In the genomic region with DNA sequence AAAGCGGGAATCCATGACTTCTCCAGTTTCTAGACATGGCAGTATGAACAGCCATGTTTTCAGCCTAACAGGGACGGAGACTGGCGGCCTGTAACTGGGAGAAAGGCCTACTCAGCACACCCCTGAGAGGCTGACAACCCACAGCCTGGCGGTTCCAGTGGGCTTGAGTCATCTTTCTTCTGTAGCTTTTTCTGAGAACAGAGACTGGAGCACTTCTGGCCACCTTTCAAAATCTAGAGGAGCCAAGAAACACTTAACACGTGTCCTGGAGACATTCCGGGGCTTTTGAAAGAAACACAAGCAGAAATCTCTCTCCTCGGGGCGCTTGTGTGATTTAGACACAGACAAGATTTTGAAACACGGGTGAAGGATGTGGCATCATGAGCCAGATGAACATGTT, we compare ENCODE assay signal across 9 mouse cellular contexts.
DNase-seq lines count a peak whose midpoint lies in the region; ATAC-seq and TF ChIP-seq lines count a peak whose summit lies in the region.
"Had no signal": no experiment of that assay in that cellular context is flagged by ENCODE, and none has a peak within 500 bp of the region (broad histone marks: within the 10 kb centered on the region; RNA-seq: fewer than 3 reads in every experiment).

No protein-coding gene starts in this region.

- intact Hi-C loops in left cerebral cortex, adult 2 months (cut with DNase I) = no loop called here
- intact Hi-C loops in left cerebral cortex, postnatal 4 days (cut with DNase I) = no loop called here
- intact Hi-C loops in heart, postnatal 14 days (cut with DNase I) = no loop called here

- TF ChIP-seq CTCF in left cerebral cortex, adult 2 months (IDR thresholded peaks at IDR 0.05) = no peak

- no peak overlapping the region for H3K4me3 ChIP-seq in left cerebral cortex, adult 2 months
- H3K4me3 ChIP-seq in embryonic facial prominence, embryonic 15.5 days (replicated peaks) = no peak overlapping the region
- no peak overlapping the region for H3K4me3 ChIP-seq in forebrain, embryonic 10.5 days
- H3K4me3 ChIP-seq: forebrain, embryonic 12.5 days had no signal

- 49% methylated on average over 9 of the region's 9 CpGs for WGBS in embryonic facial prominence, embryonic 15.5 days
- WGBS in forebrain, embryonic 10.5 days = 94% methylated on average over 9 of the region's 9 CpGs

- H3K36me3 ChIP-seq in embryonic facial prominence, embryonic 15.5 days = no peaks in the 10 kb centered on the region
- H3K36me3 ChIP-seq in forebrain, embryonic 10.5 days (replicated peaks) = no peaks in the 10 kb centered on the region
- H3K36me3 ChIP-seq: forebrain, embryonic 12.5 days had no signal

- H3K27ac ChIP-seq in left cerebral cortex, adult 2 months = peak overlapping the region; percentile 34; the same call in 1 of the 2 replicates
- H3K27ac ChIP-seq in embryonic facial prominence, embryonic 15.5 days (replicated peaks) = peak overlapping the region; percentile 77
- no peak overlapping the region for H3K27ac ChIP-seq in forebrain, embryonic 10.5 days
- H3K27ac ChIP-seq: forebrain, embryonic 12.5 days had no signal

- no peak overlapping the region for H3K4me2 ChIP-seq in embryonic facial prominence, embryonic 15.5 days (replicated peaks)
- H3K4me2 ChIP-seq: forebrain, embryonic 12.5 days had no signal

- peak; percentile 41 to 49 for DNase-seq in left cerebral cortex, adult 2 months (ENCODE audit: extremely low spot score in 1 of 2, low spot score in 2 of 2)
- DNase-seq in left cerebral cortex, postnatal 4 days = no peak
- DNase-seq in heart, postnatal 14 days = peak; percentile 49 to 61
- peak; percentile 55 to 75 for DNase-seq in right cerebral cortex, postnatal 10 days (ENCODE audit: low spot score in 2 of 2)
- DNase-seq in thymus, postnatal 4 days = no peak
- no peak for DNase-seq in forebrain, embryonic 10.5 days (ENCODE audit: extremely low spot score, low spot score)
- no peak for DNase-seq in adrenal gland, postnatal 4 days (ENCODE audit: low spot score in 2 of 2)

- no peaks in the 10 kb centered on the region for H3K27me3 ChIP-seq in embryonic facial prominence, embryonic 15.5 days
- no peaks in the 10 kb centered on the region for H3K27me3 ChIP-seq in forebrain, embryonic 10.5 days (ENCODE audit: poor library complexity, severe bottlenecking)
- H3K27me3 ChIP-seq: forebrain, embryonic 12.5 days had no signal

- no peak for ATAC-seq in embryonic facial prominence, embryonic 15.5 days (ENCODE audit: insufficient number of reproducible peaks, low FRiP score, low TSS enrichment, low read depth)

- H3K9ac ChIP-seq in embryonic facial prominence, embryonic 15.5 days = no peak overlapping the region
- H3K9ac ChIP-seq: forebrain, embryonic 12.5 days had no signal

- H3K4me1 ChIP-seq in embryonic facial prominence, embryonic 15.5 days = peaks cover 37% of the 10 kb centered on the region
- H3K4me1 ChIP-seq in forebrain, embryonic 10.5 days = peaks cover 29% of the 10 kb centered on the region
- H3K4me1 ChIP-seq: forebrain, embryonic 12.5 days had no signal

- no peaks in the 10 kb centered on the region for H3K9me3 ChIP-seq in embryonic facial prominence, embryonic 15.5 days (replicated peaks)
- H3K9me3 ChIP-seq in forebrain, embryonic 10.5 days = no peaks in the 10 kb centered on the region
- H3K9me3 ChIP-seq: forebrain, embryonic 12.5 days had no signal

Comparison
In these comparisons a context has a peak if more than half of its experiments do, and no peak if none do; other contexts are left out.
1. DNase-seq: peak in left cerebral cortex, adult 2 months (2 of 2), heart, postnatal 14 days (2 of 2) and right cerebral cortex, postnatal 10 days (2 of 2); none in left cerebral cortex, postnatal 4 days (single experiment), thymus, postnatal 4 days (single experiment), forebrain, embryonic 10.5 days (single experiment) and adrenal gland, postnatal 4 days (0 of 2).